Mouse (Mus musculus) olfactory bulb, adult 2 months (tissue): ENCODE data around the gene B3gnt8.

Source experiments
- CTCF ChIP-seq: fragments of 200-500 bp; IDR thresholded peaks from 2 replicates; pipeline ENCODE4 v1.5.1; 2012; ENCODE audit warnings: low read depth, mild to moderate bottlenecking, low read length, moderate library complexity; ENCODE audit not compliant: insufficient read depth
- POLR2A ChIP-seq: fragments of 200-500 bp; IDR thresholded peaks from 2 replicates; pipeline ENCODE4 v1.6.1; 2012; ENCODE audit warnings: mild to moderate bottlenecking, low read depth, low read length, moderate library complexity; ENCODE audit not compliant: insufficient read depth

- TF ChIP-seq CTCF (no peak), POLR2A (no peak)
Measured at GRCm38 (mm10) chr7:25672442-25672841, 46.0 kb downstream of the B3gnt8 start.
